Mouse (Mus musculus) midbrain, embryonic 14.5 days (tissue): Measurements from ENCODE around the gene Ttc25. TPM values are rescaled to one million over a fixed set of nuclear protein-coding genes. Genes with fewer than 3 reads are reported as not detected.

Experiments
- ATAC-seq: fragments of 200-750 bp; cut with Nextera tagmentation; 2 replicates; pipeline ENCODE4 v1.8.0; 2017; ENCODE audit warnings: moderate number of reproducible peaks, moderate library complexity; ENCODE audit not compliant: low FRiP score, low TSS enrichment
- DNase-seq: peaks from one replicate; pipeline ENCODE4 v3.0.0-alpha.2; 2015
- H3K27ac ChIP-seq: fragments of 300-500 bp; sonication (generic); replicated peaks from 2 replicates; pipeline ENCODE4 v1.5.1; 2014; ENCODE audit warnings: mild to moderate bottlenecking, low read depth, low read length, moderate library complexity
- H3K27me3 ChIP-seq: fragments of 300-500 bp; sonication (generic); 2 replicates; pipeline ENCODE4 v1.6.1; 2014; ENCODE audit warnings: low read length, control low read depth, mixed read lengths; ENCODE audit not compliant: control insufficient read depth, insufficient read depth
- H3K36me3 ChIP-seq: fragments of 300-500 bp; sonication (generic); 2 replicates; pipeline ENCODE4 v1.6.1; 2014; ENCODE audit warnings: low read length, control low read depth; ENCODE audit not compliant: control insufficient read depth, insufficient read depth
- H3K4me1 ChIP-seq: fragments of 300-500 bp; sonication (generic); 2 replicates; pipeline ENCODE4 v1.6.1; 2014; ENCODE audit warnings: mild to moderate bottlenecking, antibody characterized with exemption, low read length, control low read depth; ENCODE audit not compliant: control insufficient read depth, insufficient read depth
- H3K4me2 ChIP-seq: fragments of 300-500 bp; sonication (generic); 2 replicates; pipeline ENCODE4 v1.6.1; 2014; ENCODE audit warnings: mild to moderate bottlenecking, low read length, moderate library complexity
- H3K4me3 ChIP-seq: fragments of 300-500 bp; sonication (generic); replicated peaks from 2 replicates; pipeline ENCODE4 v1.5.1; 2014; ENCODE audit warnings: low read depth, low read length
- H3K9ac ChIP-seq: fragments of 300-500 bp; sonication (generic); replicated peaks from 2 replicates; pipeline ENCODE4 v1.6.1; 2014; ENCODE audit warnings: mild to moderate bottlenecking, low read length, moderate library complexity
- H3K9me3 ChIP-seq: fragments of 300-500 bp; sonication (generic); 2 replicates; pipeline ENCODE4 v1.6.1; 2016; ENCODE audit warnings: low read length, control low read depth, mixed read lengths; ENCODE audit not compliant: control insufficient read depth
- WGBS: fragments of 180-500 bp; shearing (Covaris S2); extraction: QIAGEN DNeasy Blood & Tissue Kit; methylation state at CpG from one replicate; pipeline ENCODE4 v1.1.7; 2014; 5-methylcytosine and 5-hydroxymethylcytosine counted together
- polyA plus RNA-seq: library from polyadenylated mRNA; unstranded; fragments of >200 nt; fragmentation: Nextera tagmentation; extraction: Ambion mirVana; gene quantifications from 2 replicates; pipeline ENCODE4 v1.2.1, GENCODE M21; 2014

The Ttc25 gene
- polyA plus RNA-seq, 1 experiment from 2014 or later: 1.9 TPM

DNA sequence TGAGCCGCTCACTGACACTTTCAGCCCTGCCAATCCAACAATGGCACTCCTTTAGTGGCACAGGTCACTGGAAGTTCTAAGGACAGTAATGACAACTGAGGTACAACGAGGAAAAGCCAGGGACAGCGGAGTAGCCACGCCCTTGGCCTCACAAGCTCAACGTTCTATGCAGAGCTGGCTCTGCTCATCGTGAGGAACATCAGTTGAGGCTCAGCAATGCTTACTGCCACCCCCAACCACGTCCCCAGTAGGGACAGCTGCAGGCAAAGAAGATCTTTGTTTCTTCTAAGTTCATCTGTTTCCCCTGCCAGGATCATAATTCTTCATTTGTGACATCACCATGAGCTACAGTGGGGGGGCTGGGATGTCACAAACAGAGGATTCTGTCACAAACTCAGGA is 49.2 kb downstream of the Ttc25 start:
- H3K36me3 ChIP-seq: peaks cover 100% of the 10 kb centered on the region
- ATAC-seq (no peak), DNase-seq (no peak)
- no peak overlapping the region for H3K4me2 ChIP-seq
- WGBS: 95% methylated on average over 7 of the region's 7 CpGs
- H3K4me1 ChIP-seq: no peaks in the 10 kb centered on the region
- no peak overlapping the region for H3K9ac ChIP-seq
- H3K4me3 ChIP-seq: no peak overlapping the region
- H3K27me3 ChIP-seq: no peaks in the 10 kb centered on the region
- no peak overlapping the region for H3K27ac ChIP-seq
- H3K9me3 ChIP-seq: no peaks in the 10 kb centered on the region

- ATAC-seq (no peak), DNase-seq (no peak)
- Histone ChIP-seq H3K9me3 (no peaks in the 10 kb centered on the region), H3K4me2 (no peak overlapping the region), H3K36me3 (peaks cover 100% of the 10 kb centered on the region), H3K4me1 (no peaks in the 10 kb centered on the region), H3K4me3 (no peak overlapping the region), H3K27me3 (no peaks in the 10 kb centered on the region), H3K9ac (no peak overlapping the region), H3K27ac (no peak overlapping the region)
- WGBS: 88% methylated on average over 4 of the region's 4 CpGs
Observed at GRCm38 (mm10) chr11:100595533-100595932, 50.1 kb downstream of the Ttc25 start.

- WGBS: 92% methylated on average over 4 of the region's 4 CpGs
- H3K4me3 ChIP-seq: no peak overlapping the region
- DNase-seq: no peak
- H3K9me3 ChIP-seq: no peaks in the 10 kb centered on the region
- H3K4me2 ChIP-seq: no peak overlapping the region
- no peaks in the 10 kb centered on the region for H3K27me3 ChIP-seq
- H3K4me1 ChIP-seq: no peaks in the 10 kb centered on the region
- ATAC-seq: no peak
- no peak overlapping the region for H3K9ac ChIP-seq
- H3K36me3 ChIP-seq: peaks cover 88% of the 10 kb centered on the region
- H3K27ac ChIP-seq: no peak overlapping the region
Observed at GRCm38 (mm10) chr11:100598074-100598473, 52.7 kb downstream of the Ttc25 start.

GRCm38 (mm10) chr11:100601372-100601771 is 56.0 kb downstream of the Ttc25 start:
- Histone ChIP-seq H3K9me3 (no peaks in the 10 kb centered on the region), H3K27me3 (no peaks in the 10 kb centered on the region), H3K9ac (no peak overlapping the region), H3K4me3 (no peak overlapping the region), H3K4me1 (0 out of 2 replicates have a peak, but pooled peaks cover 3% of the 10 kb centered on the region), H3K4me2 (no peak overlapping the region), H3K27ac (no peak overlapping the region), H3K36me3 (peaks cover 55% of the 10 kb centered on the region)
- DNase-seq (no peak), ATAC-seq (no peak)
- WGBS: 97% methylated on average over 3 of the region's 3 CpGs

DNA sequence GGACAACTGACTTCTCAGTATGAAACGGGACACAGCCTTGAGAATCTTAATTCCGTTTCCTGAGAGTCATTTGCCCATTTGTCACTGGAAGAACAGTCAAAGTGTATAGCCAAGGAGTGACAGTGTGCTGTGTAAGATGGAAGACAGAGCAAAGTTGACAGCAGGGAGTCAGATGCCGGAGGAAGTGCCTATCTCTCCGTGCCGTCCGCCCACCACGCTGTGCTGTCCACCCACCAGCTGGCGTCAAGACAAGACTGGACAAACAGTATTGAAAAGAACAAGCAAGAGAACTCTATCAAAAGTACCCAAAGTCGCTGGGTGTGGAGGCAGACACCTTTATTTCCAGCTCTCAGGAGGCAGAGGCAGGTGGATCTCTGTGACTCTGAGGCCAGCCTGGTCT is 57.7 kb downstream of the Ttc25 start:
- Histone ChIP-seq H3K4me3 (no peak overlapping the region), H3K9ac (no peak overlapping the region), H3K9me3 (no peaks in the 10 kb centered on the region), H3K4me2 (no peak overlapping the region), H3K36me3 (peaks cover 42% of the 10 kb centered on the region), H3K27ac (no peak overlapping the region), H3K4me1 (0 out of 2 replicates have a peak, but pooled peaks cover 3% of the 10 kb centered on the region), H3K27me3 (no peaks in the 10 kb centered on the region)
- 94% methylated on average over 9 of the region's 9 CpGs for WGBS
- ATAC-seq (no peak), DNase-seq (no peak)

DNA sequence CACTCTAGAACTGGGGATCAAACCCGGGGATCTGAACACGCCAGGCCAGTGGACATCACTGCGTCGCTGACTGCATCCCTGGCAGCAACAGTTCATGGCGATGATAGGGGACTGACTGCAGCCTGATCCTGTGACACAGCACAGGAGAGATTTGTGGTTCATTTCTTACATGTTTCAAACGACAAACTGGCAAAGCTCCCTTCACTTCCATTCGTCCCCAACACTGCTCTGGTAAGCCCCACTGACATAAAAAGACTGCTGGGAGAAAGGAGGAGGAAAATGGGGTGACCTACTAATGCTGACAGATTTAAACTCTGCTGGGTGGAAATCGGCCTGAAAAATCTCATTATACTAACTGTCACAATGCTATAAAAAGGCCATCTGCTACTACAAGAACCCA is 58.4 kb downstream of the Ttc25 start:
- ATAC-seq: no peak
- H3K27me3 ChIP-seq: no peaks in the 10 kb centered on the region
- 76% methylated on average over 8 of the region's 8 CpGs for WGBS

GRCm38 (mm10) chr11:100604321-100605005 is 59.1 kb downstream of the Ttc25 start:
- Histone ChIP-seq H3K9me3 (no peaks in the 10 kb centered on the region), H3K36me3 (peaks cover 31% of the 10 kb centered on the region), H3K27ac (no peak overlapping the region), H3K4me3 (no peak overlapping the region), H3K27me3 (no peaks in the 10 kb centered on the region), H3K4me2 (no peak overlapping the region), H3K4me1 (0 out of 2 replicates have a peak, but pooled peaks cover 3% of the 10 kb centered on the region), H3K9ac (no peak overlapping the region)
- no peak for DNase-seq
- WGBS: 81% methylated on average over 4 of the region's 4 CpGs
- ATAC-seq: no peak

More for the DNA sequence above, 58.4 kb downstream of the Ttc25 start:
- Histone ChIP-seq H3K9ac (no peak overlapping the region), H3K4me1 (0 out of 2 replicates have a peak, but pooled peaks cover 3% of the 10 kb centered on the region), H3K4me3 (no peak overlapping the region), H3K27ac (no peak overlapping the region), H3K36me3 (peaks cover 38% of the 10 kb centered on the region), H3K9me3 (no peaks in the 10 kb centered on the region), H3K4me2 (no peak overlapping the region)
- DNase-seq: no peak

DNA sequence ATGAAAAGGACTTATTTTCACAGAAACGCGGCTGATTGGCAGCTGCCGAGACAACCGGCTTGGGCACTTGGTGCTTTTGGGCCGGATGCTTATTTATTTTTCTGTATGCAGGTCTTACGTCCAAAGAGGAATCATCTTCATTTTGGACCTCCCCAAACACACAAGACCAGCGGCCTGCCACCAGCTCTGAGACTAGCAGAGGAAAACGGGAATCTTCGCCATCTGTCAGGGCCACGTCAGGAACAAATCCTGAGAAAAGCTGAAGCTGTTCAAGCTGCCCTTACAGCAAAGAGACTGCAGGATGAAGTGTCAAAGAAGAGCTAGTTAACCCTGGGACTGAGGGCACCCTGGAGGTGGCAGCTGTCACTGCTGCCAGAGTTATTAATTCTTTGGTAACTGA is 60.0 kb downstream of the Ttc25 start:
- Histone ChIP-seq H3K4me2 (no peak overlapping the region), H3K36me3 (peaks cover 22% of the 10 kb centered on the region), H3K27me3 (no peaks in the 10 kb centered on the region), H3K27ac (0 out of 2 replicates have a peak overlapping the region, but pooled peaks have one; percentile 13), H3K4me1 (0 out of 2 replicates have a peak, but pooled peaks cover 3% of the 10 kb centered on the region), H3K4me3 (no peak overlapping the region), H3K9me3 (no peaks in the 10 kb centered on the region), H3K9ac (no peak overlapping the region)
- ATAC-seq (no peak), DNase-seq (no peak)
- WGBS: 81% methylated on average over 10 of the region's 10 CpGs

GRCm38 (mm10) chr11:100607121-100607520 is 61.7 kb downstream of the Ttc25 start:
- Histone ChIP-seq H3K9ac (no peak overlapping the region), H3K4me3 (no peak overlapping the region), H3K9me3 (no peaks in the 10 kb centered on the region), H3K4me2 (no peak overlapping the region), H3K27me3 (no peaks in the 10 kb centered on the region), H3K27ac (no peak overlapping the region), H3K4me1 (0 out of 2 replicates have a peak, but pooled peaks cover 3% of the 10 kb centered on the region), H3K36me3 (0 out of 2 replicates have a peak, but pooled peaks cover 8% of the 10 kb centered on the region)
- no peak for ATAC-seq
- 89% methylated on average over 6 of the region's 6 CpGs for WGBS
- DNase-seq: no peak
